Mouse (Mus musculus): Measurements from ENCODE around the gene Ptpn1. TPM values are rescaled to one million over a fixed set of nuclear protein-coding genes. Genes with fewer than 3 reads are reported as not detected.

Ptpn1 gene
- polyA plus RNA-seq, 1 experiment from 2014 or later = 49.7 TPM

- Histone ChIP-seq H3K27me3 (replicated peaks; ENCODE audit: control insufficient read depth, insufficient read depth, low read length) (no peaks in the 10 kb centered on the region), H3K36me3 (ENCODE audit: control insufficient read depth, insufficient read depth, low read length) (peaks cover 7% of the 10 kb centered on the region; the same call in 1 of the 2 replicates), H3K27ac (replicated peaks; ENCODE audit: low read depth, low read length) (no peak overlapping the region), H3K4me3 (ENCODE audit: low read depth, low read length) (no peak overlapping the region), H3K4me1 (ENCODE audit: control insufficient read depth, insufficient read depth, low read length) (no peaks in the 10 kb centered on the region), H3K9ac (ENCODE audit: low read depth, low read length) (no peak overlapping the region), H3K9me3 (ENCODE audit: control insufficient read depth, low read length) (peaks cover 7% of the 10 kb centered on the region; the same call in 1 of the 2 replicates), H3K4me2 (ENCODE audit: low read depth, low read length) (no peak overlapping the region)
- ATAC-seq (ENCODE audit: low read depth) = no peak
- no peak for DNase-seq (ENCODE audit: low spot score)
- 59% methylated on average over 16 of the region's 19 CpGs for WGBS
Observed at GRCm38 (mm10) chr2:167995870-167996635, 64.2 kb downstream of the Ptpn1 start.

- DNase-seq (ENCODE audit: low spot score) (no peak), ATAC-seq (ENCODE audit: low read depth) (no peak)
- H3K27me3 ChIP-seq (replicated peaks; ENCODE audit: control insufficient read depth, insufficient read depth, low read length) = no peaks in the 10 kb centered on the region
- H3K9ac ChIP-seq (ENCODE audit: low read depth, low read length) = no peak overlapping the region
- H3K4me2 ChIP-seq (ENCODE audit: low read depth, low read length) = no peak overlapping the region
- H3K4me1 ChIP-seq (ENCODE audit: control insufficient read depth, insufficient read depth, low read length) = no peaks in the 10 kb centered on the region
- H3K36me3 ChIP-seq (ENCODE audit: control insufficient read depth, insufficient read depth, low read length) = peaks cover 7% of the 10 kb centered on the region; the same call in 1 of the 2 replicates
- H3K9me3 ChIP-seq (ENCODE audit: control insufficient read depth, low read length) = peaks cover 7% of the 10 kb centered on the region; the same call in 1 of the 2 replicates
- WGBS = 52% methylated on average over 8 of the region's 8 CpGs
- no peak overlapping the region for H3K4me3 ChIP-seq (ENCODE audit: low read depth, low read length)
- no peak overlapping the region for H3K27ac ChIP-seq (replicated peaks; ENCODE audit: low read depth, low read length)
Observed at GRCm38 (mm10) chr2:167996672-167997215, 64.9 kb downstream of the Ptpn1 start.

- Histone ChIP-seq H3K4me3 (ENCODE audit: low read depth, low read length) (no peak overlapping the region), H3K4me1 (ENCODE audit: control insufficient read depth, insufficient read depth, low read length) (no peaks in the 10 kb centered on the region), H3K9ac (ENCODE audit: low read depth, low read length) (no peak overlapping the region), H3K36me3 (ENCODE audit: control insufficient read depth, insufficient read depth, low read length) (peaks cover 7% of the 10 kb centered on the region; the same call in 1 of the 2 replicates), H3K9me3 (ENCODE audit: control insufficient read depth, low read length) (peaks cover 7% of the 10 kb centered on the region; the same call in 1 of the 2 replicates), H3K27ac (replicated peaks; ENCODE audit: low read depth, low read length) (no peak overlapping the region), H3K4me2 (ENCODE audit: low read depth, low read length) (no peak overlapping the region), H3K27me3 (replicated peaks; ENCODE audit: control insufficient read depth, insufficient read depth, low read length) (no peaks in the 10 kb centered on the region)
- WGBS = 70% methylated on average over 3 of the region's 3 CpGs
- ATAC-seq (ENCODE audit: low read depth) (no peak), DNase-seq (ENCODE audit: low spot score) (no peak)
Observed at GRCm38 (mm10) chr2:167997562-167997961, 65.7 kb downstream of the Ptpn1 start.

- ATAC-seq (ENCODE audit: low read depth) (no peak), DNase-seq (ENCODE audit: low spot score) (no peak)
- 62% methylated on average over 3 of the region's 3 CpGs for WGBS
- Histone ChIP-seq H3K9me3 (ENCODE audit: control insufficient read depth, low read length) (peaks cover 7% of the 10 kb centered on the region; the same call in 1 of the 2 replicates), H3K36me3 (ENCODE audit: control insufficient read depth, insufficient read depth, low read length) (peaks cover 7% of the 10 kb centered on the region; the same call in 1 of the 2 replicates), H3K4me1 (ENCODE audit: control insufficient read depth, insufficient read depth, low read length) (no peaks in the 10 kb centered on the region), H3K27ac (replicated peaks; ENCODE audit: low read depth, low read length) (no peak overlapping the region), H3K27me3 (replicated peaks; ENCODE audit: control insufficient read depth, insufficient read depth, low read length) (no peaks in the 10 kb centered on the region), H3K9ac (ENCODE audit: low read depth, low read length) (no peak overlapping the region), H3K4me2 (ENCODE audit: low read depth, low read length) (no peak overlapping the region), H3K4me3 (ENCODE audit: low read depth, low read length) (no peak overlapping the region)
Observed at GRCm38 (mm10) chr2:167999145-167999743, 67.4 kb downstream of the Ptpn1 start.

GRCm38 (mm10) chr2:168002188-168002587 is 70.3 kb downstream of the Ptpn1 start:
- Histone ChIP-seq H3K27ac (replicated peaks; ENCODE audit: low read depth, low read length) (no peak overlapping the region), H3K9me3 (ENCODE audit: control insufficient read depth, low read length) (peaks cover 7% of the 10 kb centered on the region; the same call in 1 of the 2 replicates), H3K4me2 (ENCODE audit: low read depth, low read length) (no peak overlapping the region), H3K9ac (ENCODE audit: low read depth, low read length) (no peak overlapping the region), H3K4me3 (ENCODE audit: low read depth, low read length) (no peak overlapping the region), H3K4me1 (ENCODE audit: control insufficient read depth, insufficient read depth, low read length) (no peaks in the 10 kb centered on the region; the same call in 1 of the 2 replicates), H3K36me3 (ENCODE audit: control insufficient read depth, insufficient read depth, low read length) (peaks cover 7% of the 10 kb centered on the region; the same call in 1 of the 2 replicates), H3K27me3 (replicated peaks; ENCODE audit: control insufficient read depth, insufficient read depth, low read length) (no peaks in the 10 kb centered on the region)
- DNase-seq (ENCODE audit: low spot score) (peak; percentile 47), ATAC-seq (ENCODE audit: low read depth) (no peak)
- WGBS = 59% methylated on average over 4 of the region's 4 CpGs

GRCm38 (mm10) chr2:168002884-168003283 is 71.0 kb downstream of the Ptpn1 start:
- no peak overlapping the region for H3K27ac ChIP-seq (replicated peaks; ENCODE audit: low read depth, low read length)
- H3K9ac ChIP-seq (ENCODE audit: low read depth, low read length) = no peak overlapping the region
- H3K4me2 ChIP-seq (ENCODE audit: low read depth, low read length) = no peak overlapping the region
- ATAC-seq (ENCODE audit: low read depth) = no peak
- H3K4me1 ChIP-seq (ENCODE audit: control insufficient read depth, insufficient read depth, low read length) = no peaks in the 10 kb centered on the region; the same call in 1 of the 2 replicates
- no peaks in the 10 kb centered on the region for H3K27me3 ChIP-seq (replicated peaks; ENCODE audit: control insufficient read depth, insufficient read depth, low read length)
- no peak overlapping the region for H3K4me3 ChIP-seq (ENCODE audit: low read depth, low read length)
- 68% methylated on average over 2 of the region's 2 CpGs for WGBS
- DNase-seq (ENCODE audit: low spot score) = no peak
- H3K36me3 ChIP-seq (ENCODE audit: control insufficient read depth, insufficient read depth, low read length) = peaks cover 7% of the 10 kb centered on the region; the same call in 1 of the 2 replicates
- peaks cover 7% of the 10 kb centered on the region; the same call in 1 of the 2 replicates for H3K9me3 ChIP-seq (ENCODE audit: control insufficient read depth, low read length)

GRCm38 (mm10) chr2:168003431-168003830 is 71.6 kb downstream of the Ptpn1 start:
- Histone ChIP-seq H3K27me3 (replicated peaks; ENCODE audit: control insufficient read depth, insufficient read depth, low read length) (no peaks in the 10 kb centered on the region), H3K36me3 (ENCODE audit: control insufficient read depth, insufficient read depth, low read length) (peaks cover 7% of the 10 kb centered on the region; the same call in 1 of the 2 replicates), H3K27ac (replicated peaks; ENCODE audit: low read depth, low read length) (no peak overlapping the region), H3K9ac (ENCODE audit: low read depth, low read length) (no peak overlapping the region), H3K9me3 (ENCODE audit: control insufficient read depth, low read length) (peaks cover 7% of the 10 kb centered on the region; the same call in 1 of the 2 replicates), H3K4me3 (ENCODE audit: low read depth, low read length) (no peak overlapping the region), H3K4me1 (ENCODE audit: control insufficient read depth, insufficient read depth, low read length) (no peaks in the 10 kb centered on the region; the same call in 1 of the 2 replicates), H3K4me2 (ENCODE audit: low read depth, low read length) (no peak overlapping the region)
- DNase-seq (ENCODE audit: low spot score) = no peak
- 0 out of 2 replicates have a peak, but pooled peaks have one; percentile 27 for ATAC-seq (ENCODE audit: low read depth)
- 60% methylated on average over 12 of the region's 12 CpGs for WGBS

- 53% methylated on average over 2 of the region's 2 CpGs for WGBS
Observed at GRCm38 (mm10) chr2:168004369-168004768, 72.5 kb downstream of the Ptpn1 start.

More at GRCm38 (mm10) chr2:168004369-168004768, 72.5 kb downstream of the Ptpn1 start:
- Histone ChIP-seq H3K4me2 (ENCODE audit: low read depth, low read length) (no peak overlapping the region), H3K4me3 (ENCODE audit: low read depth, low read length) (no peak overlapping the region), H3K9me3 (ENCODE audit: control insufficient read depth, low read length) (peaks cover 7% of the 10 kb centered on the region; the same call in 1 of the 2 replicates), H3K27ac (replicated peaks; ENCODE audit: low read depth, low read length) (no peak overlapping the region), H3K36me3 (ENCODE audit: control insufficient read depth, insufficient read depth, low read length) (peaks cover 7% of the 10 kb centered on the region; the same call in 1 of the 2 replicates), H3K4me1 (ENCODE audit: control insufficient read depth, insufficient read depth, low read length) (no peaks in the 10 kb centered on the region; the same call in 1 of the 2 replicates), H3K9ac (ENCODE audit: low read depth, low read length) (no peak overlapping the region), H3K27me3 (replicated peaks; ENCODE audit: control insufficient read depth, insufficient read depth, low read length) (no peaks in the 10 kb centered on the region)
- ATAC-seq (ENCODE audit: low read depth) = no peak
- DNase-seq (ENCODE audit: low spot score) = no peak

Data from embryonic facial prominence, embryonic 14.5 days (tissue).